14 mouse cellular contexts compared by ENCODE assay signal in the genomic region with DNA sequence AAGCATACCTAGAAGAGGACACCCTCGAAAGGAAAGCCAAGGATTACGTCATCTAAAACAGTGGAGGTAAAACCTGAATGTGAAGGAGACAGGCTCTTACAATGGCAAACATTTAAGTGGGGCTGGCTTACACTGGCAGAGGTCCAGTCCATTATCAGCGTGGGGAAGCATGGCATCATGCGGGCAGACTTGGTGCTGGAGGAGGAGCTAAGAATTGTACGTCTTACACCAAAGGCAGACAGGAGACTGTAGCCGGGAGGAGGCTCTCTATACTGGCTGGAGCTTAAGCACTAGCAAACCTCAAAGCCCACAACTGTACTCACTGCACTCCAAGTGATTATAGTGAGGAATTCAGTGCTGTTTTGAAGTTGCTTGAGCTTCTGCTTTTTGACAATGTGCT.
DNase-seq lines count a peak whose midpoint lies in the region; ATAC-seq and TF ChIP-seq lines count a peak whose summit lies in the region.
"Had no signal": no experiment of that assay in that cellular context is flagged by ENCODE, and none has a peak within 500 bp of the region (broad histone marks: within the 10 kb centered on the region; RNA-seq: fewer than 3 reads in every experiment).

No protein-coding gene starts in this region.

- no peak for TF ChIP-seq CTCF in lung, adult 2 months (IDR thresholded peaks at IDR 0.05; ENCODE audit: insufficient read depth, low read length)

- H3K9me3 ChIP-seq in embryonic facial prominence, embryonic 14.5 days (ENCODE audit: control insufficient read depth, low read length): 0 out of 2 replicates have a peak, but pooled peaks cover 3% of the 10 kb centered on the region
- H3K9me3 ChIP-seq in embryonic facial prominence, embryonic 10.5 days: no peaks in the 10 kb centered on the region
- no peaks in the 10 kb centered on the region for H3K9me3 ChIP-seq in megakaryocyte, embryonic 14.5 days
- H3K9me3 ChIP-seq in stomach, embryonic 15.5 days: no peaks in the 10 kb centered on the region
- H3K9me3 ChIP-seq: forebrain, embryonic 10.5 days; limb, embryonic 10.5 days; neural tube, embryonic 13.5 days had no signal

- DNase-seq in embryonic facial prominence, embryonic 14.5 days (ENCODE audit: low spot score): peak; percentile 61
- DNase-seq in embryonic facial prominence, embryonic 10.5 days (ENCODE audit: low spot score): no peak
- peak; percentile 41 for DNase-seq in lung, adult 2 months
- no peak for DNase-seq in embryo, embryonic 10 days (ENCODE audit: low spot score)
- DNase-seq in left cerebral cortex, adult 11 months (ENCODE audit: low spot score): no peak
- DNase-seq: midbrain, embryonic 14.5 days; right cerebral cortex, postnatal 14 days had no signal

- TF ChIP-seq POLR2A in lung, adult 2 months (IDR thresholded peaks at IDR 0.05; ENCODE audit: borderline replicate concordance, extremely low read depth, low read depth, low read length): no peak

- no peak overlapping the region for H3K27ac ChIP-seq in embryonic facial prominence, embryonic 14.5 days (replicated peaks; ENCODE audit: low read depth, low read length)
- no peak overlapping the region for H3K27ac ChIP-seq in embryonic facial prominence, embryonic 10.5 days (replicated peaks)
- no peak overlapping the region for H3K27ac ChIP-seq in stomach, embryonic 15.5 days
- H3K27ac ChIP-seq: forebrain, embryonic 10.5 days; limb, embryonic 10.5 days; neural tube, embryonic 13.5 days had no signal

- WGBS in embryonic facial prominence, embryonic 14.5 days: 54% methylated on average over 6 of the region's 6 CpGs
- 86% methylated on average over 6 of the region's 6 CpGs for WGBS in embryonic facial prominence, embryonic 10.5 days
- 36% methylated on average over 6 of the region's 6 CpGs for WGBS in lung, adult 2 months
- WGBS in stomach, embryonic 15.5 days: 47% methylated on average over 6 of the region's 6 CpGs

- H3K4me3 ChIP-seq in embryonic facial prominence, embryonic 14.5 days (ENCODE audit: low read depth, low read length): no peak overlapping the region
- no peak overlapping the region for H3K4me3 ChIP-seq in embryonic facial prominence, embryonic 10.5 days
- peak overlapping the region; percentile 47 for H3K4me3 ChIP-seq in megakaryocyte, embryonic 14.5 days (replicated peaks)
- H3K4me3 ChIP-seq in lung, adult 2 months (replicated peaks; ENCODE audit: extremely low read depth, low read depth, low read length): no peak overlapping the region
- no peak overlapping the region for H3K4me3 ChIP-seq in stomach, embryonic 15.5 days (replicated peaks)
- H3K4me3 ChIP-seq: forebrain, embryonic 10.5 days; limb, embryonic 10.5 days; neural tube, embryonic 13.5 days had no signal

- no peaks in the 10 kb centered on the region for H3K36me3 ChIP-seq in embryonic facial prominence, embryonic 14.5 days (ENCODE audit: control insufficient read depth, insufficient read depth, low read length)
- no peaks in the 10 kb centered on the region for H3K36me3 ChIP-seq in embryonic facial prominence, embryonic 10.5 days (replicated peaks)
- H3K36me3 ChIP-seq in megakaryocyte, embryonic 14.5 days (replicated peaks; ENCODE audit: low read length): no peaks in the 10 kb centered on the region
- no peaks in the 10 kb centered on the region for H3K36me3 ChIP-seq in stomach, embryonic 15.5 days
- H3K36me3 ChIP-seq: forebrain, embryonic 10.5 days; limb, embryonic 10.5 days; neural tube, embryonic 13.5 days had no signal

- no peaks in the 10 kb centered on the region for H3K4me1 ChIP-seq in embryonic facial prominence, embryonic 14.5 days (ENCODE audit: control insufficient read depth, insufficient read depth, low read length)
- no peaks in the 10 kb centered on the region for H3K4me1 ChIP-seq in embryonic facial prominence, embryonic 10.5 days
- peaks cover 36% of the 10 kb centered on the region for H3K4me1 ChIP-seq in megakaryocyte, embryonic 14.5 days
- H3K4me1 ChIP-seq in lung, adult 2 months (ENCODE audit: control insufficient read depth, insufficient read depth, low read length): peaks cover 4% of the 10 kb centered on the region; the same call in 1 of the 2 replicates
- no peaks in the 10 kb centered on the region for H3K4me1 ChIP-seq in stomach, embryonic 15.5 days
- H3K4me1 ChIP-seq: limb, embryonic 10.5 days; neural tube, embryonic 13.5 days had no signal

- H3K27me3 ChIP-seq in embryonic facial prominence, embryonic 14.5 days (replicated peaks; ENCODE audit: control insufficient read depth, insufficient read depth, low read length): no peaks in the 10 kb centered on the region
- H3K27me3 ChIP-seq in embryonic facial prominence, embryonic 10.5 days (replicated peaks; ENCODE audit: low read depth, poor library complexity, severe bottlenecking): no peaks in the 10 kb centered on the region
- no peaks in the 10 kb centered on the region for H3K27me3 ChIP-seq in megakaryocyte, embryonic 14.5 days (replicated peaks)
- no peaks in the 10 kb centered on the region for H3K27me3 ChIP-seq in stomach, embryonic 15.5 days (replicated peaks)
- H3K27me3 ChIP-seq: neural tube, embryonic 13.5 days had no signal

- no peak overlapping the region for H3K9ac ChIP-seq in embryonic facial prominence, embryonic 14.5 days (ENCODE audit: low read depth, low read length)
- no peak overlapping the region for H3K9ac ChIP-seq in stomach, embryonic 15.5 days
- H3K9ac ChIP-seq: neural tube, embryonic 13.5 days had no signal

- peak; percentile 75 for ATAC-seq in embryonic facial prominence, embryonic 14.5 days (ENCODE audit: low read depth)
- no peak for ATAC-seq in megakaryocyte, adult 5-6 weeks (ENCODE audit: poor library complexity, severe bottlenecking)
- ATAC-seq in stomach, embryonic 15.5 days (ENCODE audit: insufficient read depth, low FRiP score, low read depth): peak; percentile 53
- ATAC-seq: activated CD4-positive, CD25-positive, alpha-beta regulatory T cell, adult 4 months had no signal

- H3K4me2 ChIP-seq in embryonic facial prominence, embryonic 14.5 days (ENCODE audit: low read depth, low read length): no peak overlapping the region
- no peak overlapping the region for H3K4me2 ChIP-seq in stomach, embryonic 15.5 days
- H3K4me2 ChIP-seq: neural tube, embryonic 13.5 days had no signal

Comparison
In these comparisons a context has a peak if more than half of its experiments do, and no peak if none do; other contexts are left out.
1. DNase-seq: peak in embryonic facial prominence, embryonic 14.5 days (single experiment) and lung, adult 2 months (single experiment); none in embryonic facial prominence, embryonic 10.5 days (single experiment), embryo, embryonic 10 days (single experiment) and left cerebral cortex, adult 11 months (single experiment).